Mouse (Mus musculus) intestine, embryonic 16.5 days (tissue): ENCODE data around the gene Tshz2. TPM values are rescaled to one million over a fixed set of nuclear protein-coding genes. Genes with fewer than 3 reads are reported as not detected.

Source experiments
- ATAC-seq: fragments of 200-750 bp; cut with Nextera tagmentation; 2 replicates; pipeline ENCODE4 v1.8.0; 2017; ENCODE audit warnings: moderate TSS enrichment, moderate library complexity
- H3K27ac ChIP-seq: fragments of 300-500 bp; sonication (generic); 2 replicates; pipeline ENCODE4 v1.5.1; 2014; ENCODE audit warnings: mild to moderate bottlenecking, low read length
- H3K27me3 ChIP-seq: fragments of 300-500 bp; sonication (generic); replicated peaks from 2 replicates; pipeline ENCODE4 v1.6.1; 2014; ENCODE audit warnings: low read length, control low read depth, mixed read lengths; ENCODE audit not compliant: control insufficient read depth, insufficient read depth
- H3K36me3 ChIP-seq: fragments of 300-500 bp; sonication (generic); 2 replicates; pipeline ENCODE4 v1.6.1; 2014; ENCODE audit warnings: low read length, control low read depth; ENCODE audit not compliant: control insufficient read depth, insufficient read depth
- H3K4me1 ChIP-seq: fragments of 300-500 bp; sonication (generic); 2 replicates; pipeline ENCODE4 v1.6.1; 2014; ENCODE audit warnings: low read length, control low read depth, mixed read lengths; ENCODE audit not compliant: control insufficient read depth, insufficient read depth
- H3K4me2 ChIP-seq: fragments of 300-500 bp; sonication (generic); 2 replicates; pipeline ENCODE4 v1.6.1; 2014; ENCODE audit warnings: low read depth, low read length, control low read depth
- H3K4me3 ChIP-seq: fragments of 300-500 bp; sonication (generic); 2 replicates; pipeline ENCODE4 v1.5.1; 2014; ENCODE audit warnings: mild to moderate bottlenecking, low read length
- H3K9ac ChIP-seq: fragments of 300-500 bp; sonication (generic); 2 replicates; pipeline ENCODE4 v1.6.1; 2014; ENCODE audit warnings: low read depth, low read length
- H3K9me3 ChIP-seq: fragments of 300-500 bp; sonication (generic); 2 replicates; pipeline ENCODE4 v1.6.1; 2016; ENCODE audit warnings: low read length, control low read depth; ENCODE audit not compliant: control insufficient read depth
- WGBS: fragments of 180-500 bp; shearing (Covaris S2); extraction: QIAGEN DNeasy Blood & Tissue Kit; methylation state at CpG from one replicate; pipeline ENCODE4 v1.1.7; 2014; 5-methylcytosine and 5-hydroxymethylcytosine counted together
- polyA plus RNA-seq: library from polyadenylated mRNA; unstranded; fragments of >200 nt; fragmentation: Nextera tagmentation; extraction: Ambion mirVana; gene quantifications from 2 replicates; pipeline ENCODE4 v1.2.1, GENCODE M21; 2015

Tshz2 gene
- polyA plus RNA-seq, 1 experiment from 2014 or later: 14.0 TPM

DNA sequence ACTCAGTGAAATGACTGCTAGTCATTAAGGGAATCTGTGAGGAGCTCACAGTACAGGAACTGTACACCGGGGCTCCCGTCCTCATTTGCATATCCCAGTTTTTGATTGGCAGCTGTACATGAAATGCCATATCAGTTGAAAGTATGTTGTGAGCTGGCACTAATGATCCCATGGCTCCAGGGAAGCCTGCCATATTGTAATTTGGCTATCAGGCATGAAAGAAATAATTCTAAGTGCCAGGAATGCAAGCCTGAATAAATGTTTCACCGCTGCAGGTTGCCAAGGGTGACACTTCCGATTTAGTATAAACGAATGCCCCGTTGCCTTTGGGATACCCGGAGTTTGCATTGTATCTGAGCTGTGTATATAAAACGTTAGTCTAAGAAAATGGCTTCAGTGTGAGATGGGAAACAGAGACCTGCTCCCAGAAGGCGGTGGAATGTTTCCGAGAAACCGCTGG lies 366.1 kb downstream of the Tshz2 start:
- Histone ChIP-seq H3K4me2 (no peak overlapping the region), H3K9me3 (no peaks in the 10 kb centered on the region), H3K4me1 (peaks cover 32% of the 10 kb centered on the region), H3K36me3 (no peaks in the 10 kb centered on the region), H3K27me3 (no peaks in the 10 kb centered on the region), H3K9ac (no peak overlapping the region), H3K4me3 (no peak overlapping the region), H3K27ac (peak overlapping the region; percentile 3; the same call in 1 of the 2 replicates)
- WGBS: 37% methylated on average over 11 of the region's 11 CpGs
- no peak for ATAC-seq

GRCm38 (mm10) chr2:170002594-170003504 lies 370.0 kb downstream of the Tshz2 start:
- Histone ChIP-seq H3K9me3 (no peaks in the 10 kb centered on the region), H3K4me3 (peak overlapping the region; percentile 9), H3K27ac (peak overlapping the region; percentile 6; the same call in 1 of the 2 replicates), H3K36me3 (no peaks in the 10 kb centered on the region), H3K4me1 (peaks cover 15% of the 10 kb centered on the region), H3K9ac (no peak overlapping the region), H3K4me2 (peak overlapping the region; percentile 52), H3K27me3 (no peaks in the 10 kb centered on the region)
- ATAC-seq: peak; percentile 57
- WGBS: 33% methylated on average over 25 of the region's 25 CpGs

DNA sequence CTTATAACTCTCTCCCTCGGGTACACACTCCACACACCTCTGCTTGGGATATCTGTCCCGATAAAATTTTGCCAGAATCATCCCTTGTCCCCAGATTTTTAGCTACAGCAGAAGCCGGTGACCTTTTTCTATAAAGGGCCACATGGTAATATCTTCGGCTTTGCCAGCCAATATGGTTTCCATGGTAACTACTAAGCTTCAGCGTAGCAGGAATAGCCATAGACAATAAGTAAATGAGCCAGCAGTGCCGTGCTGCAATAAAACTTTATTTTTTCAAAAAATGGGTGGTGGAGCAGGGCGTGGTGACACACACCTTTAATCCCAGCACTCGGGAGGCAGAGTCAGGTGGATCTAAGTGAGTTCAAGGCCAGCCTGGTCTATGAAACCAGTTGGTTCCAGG lies 370.9 kb downstream of the Tshz2 start:
- Histone ChIP-seq H3K27ac (no peak overlapping the region), H3K9me3 (no peaks in the 10 kb centered on the region), H3K4me1 (peaks cover 9% of the 10 kb centered on the region), H3K4me3 (no peak overlapping the region), H3K9ac (no peak overlapping the region), H3K4me2 (peak overlapping the region; percentile 52; the same call in 1 of the 2 replicates), H3K36me3 (no peaks in the 10 kb centered on the region), H3K27me3 (no peaks in the 10 kb centered on the region)
- 64% methylated on average over 8 of the region's 8 CpGs for WGBS
- 0 out of 2 replicates have a peak, but pooled peaks have one; percentile 10 for ATAC-seq

DNA sequence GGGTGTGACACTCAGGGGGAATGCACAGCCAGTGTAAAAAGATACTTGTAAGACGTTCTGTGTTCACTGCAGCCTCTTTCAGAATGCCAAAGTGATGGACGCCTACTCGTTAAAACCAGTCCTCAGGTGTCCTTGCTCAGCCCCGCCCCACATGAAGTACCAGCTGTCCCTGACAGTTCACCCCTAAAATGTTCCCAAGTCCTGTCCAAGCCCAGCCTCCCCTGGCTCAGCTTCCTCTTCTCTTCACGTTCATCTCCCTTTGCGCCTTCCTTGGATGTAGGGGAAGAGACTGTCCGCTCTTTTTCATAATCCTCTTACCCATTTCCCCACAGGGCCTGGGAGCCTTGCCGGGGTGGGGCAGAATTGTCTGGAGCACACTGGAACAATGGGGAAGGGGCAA lies 374.0 kb downstream of the Tshz2 start:
- no peaks in the 10 kb centered on the region for H3K27me3 ChIP-seq
- H3K9me3 ChIP-seq: no peaks in the 10 kb centered on the region
- no peaks in the 10 kb centered on the region for H3K36me3 ChIP-seq
- no peak overlapping the region for H3K9ac ChIP-seq
- no peak overlapping the region for H3K4me2 ChIP-seq
- no peak overlapping the region for H3K27ac ChIP-seq
- H3K4me1 ChIP-seq: peaks cover 8% of the 10 kb centered on the region; the same call in 1 of the 2 replicates
- ATAC-seq: no peak
- H3K4me3 ChIP-seq: no peak overlapping the region
- WGBS: 77% methylated on average over 8 of the region's 8 CpGs

DNA sequence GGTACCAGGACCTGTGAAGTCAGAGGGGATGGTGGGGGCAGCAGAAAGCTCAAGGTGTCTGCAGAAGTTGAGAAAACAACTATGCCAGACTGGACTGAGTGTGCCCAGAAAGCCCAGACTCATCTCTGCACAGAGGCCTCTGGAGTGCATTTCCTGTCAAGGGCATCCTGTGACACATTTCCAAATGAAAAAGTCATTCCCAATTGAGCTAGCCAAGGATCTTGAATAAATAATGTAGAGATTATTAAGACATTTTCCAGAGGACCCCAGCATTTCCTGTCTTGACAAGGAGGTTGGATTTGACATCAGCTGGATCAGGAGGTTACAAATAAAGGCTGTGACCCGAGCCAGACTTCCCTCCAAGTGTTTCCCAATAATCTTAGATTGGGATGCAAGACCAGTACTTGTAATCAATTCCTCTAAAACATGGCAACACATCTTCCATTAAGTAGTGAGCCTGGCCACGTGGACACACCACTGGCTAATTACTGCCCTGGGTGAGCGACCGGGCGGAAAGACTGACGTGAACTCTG lies 374.7 kb downstream of the Tshz2 start:
- ATAC-seq: no peak
- WGBS: 79% methylated on average over 6 of the region's 6 CpGs
- no peak overlapping the region for H3K27ac ChIP-seq

GRCm38 (mm10) chr2:170009729-170010128 lies 376.9 kb downstream of the Tshz2 start:
- no peaks in the 10 kb centered on the region for H3K27me3 ChIP-seq
- ATAC-seq: no peak
- H3K9ac ChIP-seq: no peak overlapping the region
- no peaks in the 10 kb centered on the region for H3K4me1 ChIP-seq
- H3K36me3 ChIP-seq: no peaks in the 10 kb centered on the region
- H3K9me3 ChIP-seq: no peaks in the 10 kb centered on the region
- H3K4me3 ChIP-seq: no peak overlapping the region
- WGBS: 74% methylated on average over 11 of the region's 11 CpGs
- no peak overlapping the region for H3K4me2 ChIP-seq
- no peak overlapping the region for H3K27ac ChIP-seq

More for the DNA sequence above, 374.7 kb downstream of the Tshz2 start:
- H3K4me3 ChIP-seq: no peak overlapping the region
- H3K9ac ChIP-seq: no peak overlapping the region
- no peaks in the 10 kb centered on the region for H3K27me3 ChIP-seq
- peaks cover 6% of the 10 kb centered on the region; the same call in 1 of the 2 replicates for H3K4me1 ChIP-seq
- H3K4me2 ChIP-seq: no peak overlapping the region
- H3K9me3 ChIP-seq: no peaks in the 10 kb centered on the region
- no peaks in the 10 kb centered on the region for H3K36me3 ChIP-seq

DNA sequence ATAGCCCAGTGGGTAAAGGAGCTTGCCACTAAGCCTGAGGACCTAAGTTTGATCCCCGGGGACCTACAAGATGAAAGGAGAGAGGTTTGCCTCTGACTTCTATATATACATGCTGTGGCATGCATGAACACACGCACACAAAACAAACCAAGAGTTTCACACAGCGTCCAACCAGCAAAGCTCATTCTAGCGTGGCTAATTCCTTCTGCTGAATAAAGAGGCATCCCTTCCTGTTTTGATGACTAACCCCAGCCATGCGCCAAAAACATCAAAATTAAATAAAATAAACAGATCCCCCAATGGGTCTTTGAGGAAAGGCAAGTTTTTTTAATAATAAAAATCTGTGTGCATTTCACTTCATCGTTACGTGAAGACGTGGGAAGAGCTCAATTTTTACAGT lies 379.0 kb downstream of the Tshz2 start:
- H3K27ac ChIP-seq: no peak overlapping the region
- H3K9me3 ChIP-seq: no peaks in the 10 kb centered on the region
- H3K4me1 ChIP-seq: no peaks in the 10 kb centered on the region
- ATAC-seq: no peak
- H3K9ac ChIP-seq: no peak overlapping the region
- WGBS: 68% methylated on average over 8 of the region's 8 CpGs
- H3K4me3 ChIP-seq: no peak overlapping the region
- H3K4me2 ChIP-seq: no peak overlapping the region
- H3K36me3 ChIP-seq: no peaks in the 10 kb centered on the region
- no peaks in the 10 kb centered on the region for H3K27me3 ChIP-seq

DNA sequence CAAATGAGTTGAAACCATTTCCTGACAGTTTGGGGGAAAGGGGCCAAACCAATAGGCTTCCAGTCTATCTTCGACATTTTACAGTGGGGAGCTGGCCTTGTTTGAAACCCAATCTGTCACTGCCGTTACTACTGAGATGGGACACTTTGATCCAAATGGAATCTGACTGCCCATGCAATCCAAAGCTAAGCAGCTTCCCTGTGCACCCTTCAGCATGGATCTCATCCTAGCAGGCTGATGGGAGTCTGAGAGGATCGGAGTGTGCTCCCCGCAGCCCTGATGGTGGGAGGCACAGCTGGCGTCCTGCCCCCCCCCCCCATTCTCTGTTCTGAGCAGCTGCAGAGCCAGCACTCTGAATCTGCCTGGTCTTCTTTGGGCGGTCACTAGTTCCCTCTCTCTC lies 384.5 kb downstream of the Tshz2 start:
- no peaks in the 10 kb centered on the region for H3K27me3 ChIP-seq
- ATAC-seq: no peak
- WGBS: 52% methylated on average over 6 of the region's 6 CpGs
- no peak overlapping the region for H3K27ac ChIP-seq
- H3K9ac ChIP-seq: no peak overlapping the region
- no peak overlapping the region for H3K4me3 ChIP-seq
- no peaks in the 10 kb centered on the region for H3K36me3 ChIP-seq
- no peaks in the 10 kb centered on the region for H3K4me1 ChIP-seq
- H3K4me2 ChIP-seq: no peak overlapping the region
- no peaks in the 10 kb centered on the region for H3K9me3 ChIP-seq

DNA sequence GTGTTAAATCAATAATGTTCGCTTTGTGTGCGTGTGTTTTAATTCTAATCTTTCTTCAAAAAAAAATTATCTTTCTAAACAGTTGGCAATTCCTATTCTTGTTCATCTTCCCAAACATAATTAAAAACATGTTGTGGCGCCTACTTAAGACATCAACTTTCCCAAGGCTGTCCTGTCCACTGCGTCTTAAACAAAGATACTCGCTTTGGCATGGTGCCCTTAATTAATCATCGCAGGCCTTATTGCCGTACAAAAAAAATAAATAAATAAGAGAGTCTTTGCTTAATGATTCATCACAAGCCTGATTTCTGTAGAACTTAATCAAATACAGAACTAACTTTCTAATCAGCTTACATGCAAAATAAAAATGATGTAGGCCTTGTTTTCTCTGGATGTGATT lies 385.1 kb downstream of the Tshz2 start:
- 66% methylated on average over 7 of the region's 7 CpGs for WGBS
- Histone ChIP-seq H3K27ac (no peak overlapping the region), H3K9ac (no peak overlapping the region), H3K27me3 (no peaks in the 10 kb centered on the region), H3K36me3 (no peaks in the 10 kb centered on the region), H3K9me3 (no peaks in the 10 kb centered on the region), H3K4me3 (no peak overlapping the region), H3K4me2 (no peak overlapping the region), H3K4me1 (no peaks in the 10 kb centered on the region)
- ATAC-seq: no peak
